Mouse (Mus musculus) left cerebral cortex, adult 8-10 months (tissue): ENCODE data around the gene Notch2. TPM values are rescaled to one million over a fixed set of nuclear protein-coding genes. Genes with fewer than 3 reads are reported as not detected.
A peak's percentile ranks its signal among the peaks of the same experiment; 100 is the strongest.

Source experiments
- DNase-seq, 2 experiments: peaks; one replicate each; pipeline ENCODE4 v3.0.0; 2022; ENCODE audit warnings: low spot score in 2 of 2
- total RNA-seq, 4 experiments: library from RNA; stranded (reverse); gene quantifications; 2 replicates each; pipeline ENCODE4 v1.2.4; 2022

Notch2 gene
- total RNA-seq, result 10 to 100 TPM; 16.3 to 17.9 (median 17.1) TPM

DNA sequence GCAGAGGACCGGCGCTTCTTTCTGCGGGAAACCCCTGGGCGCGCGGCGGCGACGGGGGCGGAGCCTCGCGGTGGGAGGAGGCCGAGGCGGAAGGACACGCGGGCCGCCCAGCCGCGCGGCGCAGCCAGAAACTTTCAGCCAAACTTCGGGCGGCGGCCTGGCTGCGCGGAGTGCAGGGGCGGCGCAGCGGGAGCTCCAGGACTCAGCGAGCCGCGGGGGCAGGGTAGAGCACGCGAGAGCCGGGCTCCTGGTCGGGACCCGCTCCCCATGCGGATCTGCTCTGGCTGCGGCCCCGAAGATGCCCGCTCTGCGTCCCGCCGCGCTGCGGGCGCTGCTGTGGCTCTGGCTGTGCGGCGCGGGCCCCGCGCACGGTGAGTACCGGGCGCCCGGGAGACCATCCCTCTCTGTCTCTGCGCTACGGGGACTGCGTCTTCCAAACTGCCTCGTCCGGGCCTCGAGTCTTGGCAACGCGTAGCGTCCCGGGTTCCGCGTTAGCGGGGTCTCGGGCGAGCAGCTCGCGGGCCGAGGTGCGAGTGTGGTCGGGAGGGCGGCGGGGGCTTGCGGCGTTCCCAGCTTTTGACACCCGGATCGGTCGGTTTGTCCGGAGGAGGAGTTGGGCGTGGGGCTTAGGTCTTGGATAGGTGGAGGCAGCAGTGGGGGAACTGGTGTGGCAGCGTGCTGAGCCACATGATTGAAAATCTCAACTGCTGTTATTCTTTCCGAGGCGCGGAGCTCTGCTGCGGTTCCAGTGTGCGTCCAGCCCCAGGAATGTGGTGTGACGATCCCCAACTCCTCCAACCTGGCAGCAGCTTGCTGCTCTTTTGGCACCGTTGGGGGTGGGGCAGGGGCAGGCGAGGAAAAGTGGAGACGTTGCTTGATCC lies at the start of gene Notch2:
Gene Notch2, plus strand, starts transcription at position 127 of the 881 bp plus-strand sequence.
- DNase-seq, result peak; percentile 80 to 82

DNA sequence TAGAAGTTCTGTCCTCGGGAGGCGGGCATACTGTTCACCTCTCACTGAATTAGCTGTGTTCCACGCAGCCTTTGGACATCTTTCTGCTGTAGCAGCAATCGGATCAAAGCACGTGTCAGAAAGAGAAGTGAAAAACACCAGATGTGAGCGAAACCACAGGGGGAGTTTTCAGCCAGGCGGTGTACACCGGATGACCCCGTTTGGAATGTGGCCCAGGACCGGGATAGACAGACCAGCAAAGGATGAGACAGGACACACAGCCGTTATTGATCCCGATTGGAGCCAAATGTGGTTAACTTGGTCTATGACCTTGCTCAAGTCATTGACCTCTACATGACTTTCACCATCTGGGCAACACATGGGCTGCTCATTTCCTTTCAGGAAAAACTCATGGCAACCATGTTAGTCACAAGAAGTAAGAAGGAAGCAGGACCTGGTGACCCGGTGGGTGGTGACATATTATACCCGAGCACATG lies 48.4 kb upstream of the Notch2 start:
- DNase-seq, result no peak

DNA sequence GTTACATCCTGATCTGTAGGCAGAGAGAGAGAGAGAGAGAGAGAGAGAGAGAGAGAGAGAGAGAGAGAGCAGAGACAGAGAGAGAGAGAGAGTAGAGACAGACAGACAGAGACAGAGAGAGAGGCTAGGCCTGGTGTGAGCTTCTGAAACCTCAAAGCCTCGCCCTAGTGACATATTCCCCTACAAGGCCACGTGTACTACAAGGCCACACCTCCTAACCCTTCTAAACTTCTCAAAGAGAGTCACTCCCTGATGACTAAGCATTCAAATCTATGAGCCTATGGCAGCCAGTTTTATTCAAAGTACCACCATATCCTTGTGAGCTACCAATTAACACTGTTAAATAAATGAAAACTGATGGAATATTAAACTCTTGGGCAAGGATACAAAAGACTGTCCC lies 45.7 kb upstream of the Notch2 start:
- no peak for DNase-seq

DNA sequence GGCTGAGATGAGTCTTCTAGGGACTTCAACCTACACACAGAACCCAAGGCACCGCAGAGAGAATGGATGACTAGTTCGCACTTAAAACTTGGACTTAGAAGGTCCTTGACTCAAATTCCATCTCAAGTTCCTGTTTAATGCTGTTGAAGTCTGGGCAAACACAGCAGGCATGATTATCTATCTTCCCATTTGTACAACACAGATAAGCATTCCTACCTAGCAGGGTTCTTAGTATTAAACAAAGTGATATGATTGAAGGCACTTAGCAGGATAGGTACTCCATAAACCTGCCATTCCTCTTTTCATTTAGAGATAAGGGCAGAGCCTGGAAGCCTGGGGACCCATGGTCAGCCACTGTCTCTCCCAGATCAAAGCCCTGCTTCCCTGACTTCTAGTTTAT lies 45.1 kb upstream of the Notch2 start:
- no peak for DNase-seq

DNA sequence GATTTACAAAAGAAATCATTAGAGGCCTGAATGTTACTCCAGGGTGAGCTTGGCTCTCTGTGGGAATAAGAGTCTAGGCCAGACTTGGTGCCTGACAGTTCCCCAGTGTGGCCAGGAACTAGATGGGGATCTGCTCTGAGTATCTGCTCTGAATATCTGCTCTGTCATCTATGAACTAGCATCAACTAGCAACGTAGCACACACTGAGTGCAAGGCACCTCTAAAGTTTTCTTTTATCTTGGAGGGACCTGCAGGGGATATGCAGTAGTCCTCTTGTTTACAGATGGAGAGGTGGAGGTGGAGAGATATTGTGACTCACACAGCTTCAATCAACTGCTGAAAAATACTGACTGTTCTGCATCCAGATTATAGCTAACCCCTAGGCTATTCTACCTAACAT lies 44.3 kb upstream of the Notch2 start:
- DNase-seq, result no peak

DNA sequence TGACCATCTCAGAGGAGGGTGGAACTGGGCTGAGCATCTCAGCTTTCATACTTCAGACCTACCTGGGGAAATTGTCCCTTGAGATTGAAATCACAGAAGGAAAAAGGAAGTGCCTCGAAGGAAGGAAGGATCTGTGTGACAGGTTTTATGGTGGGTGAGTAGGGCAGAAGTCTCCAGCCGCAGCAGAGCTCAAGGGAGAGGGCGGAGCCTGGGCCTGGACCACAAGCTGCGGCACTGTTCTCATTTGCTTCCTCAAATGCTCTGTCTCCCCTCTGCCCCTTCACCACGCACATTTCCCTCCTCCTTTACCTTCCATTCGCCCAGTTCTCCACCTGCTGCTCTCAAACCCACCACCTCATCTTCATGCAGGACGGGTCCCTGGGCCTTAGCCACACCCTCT lies 42.2 kb upstream of the Notch2 start:
- no peak for DNase-seq

DNA sequence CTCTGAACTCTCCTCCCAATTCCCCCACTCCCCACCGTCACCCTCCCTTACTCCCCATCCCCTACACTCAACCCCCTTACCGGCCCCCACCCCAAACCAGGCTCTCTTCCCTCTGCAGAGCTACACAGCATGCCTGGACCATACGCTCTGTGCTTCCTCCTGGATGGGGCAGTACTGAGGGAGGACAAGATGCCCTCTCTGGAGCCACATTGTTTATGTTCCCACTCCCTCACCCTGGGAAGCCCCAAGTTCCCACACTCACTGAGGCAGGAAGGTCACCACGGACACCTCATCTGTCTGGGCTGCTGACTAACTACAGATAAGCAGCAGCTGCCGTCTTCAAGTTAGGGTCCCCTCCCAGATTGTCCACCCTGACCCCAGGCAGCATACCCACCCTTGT lies 41.1 kb upstream of the Notch2 start:
- DNase-seq, result no peak

DNA sequence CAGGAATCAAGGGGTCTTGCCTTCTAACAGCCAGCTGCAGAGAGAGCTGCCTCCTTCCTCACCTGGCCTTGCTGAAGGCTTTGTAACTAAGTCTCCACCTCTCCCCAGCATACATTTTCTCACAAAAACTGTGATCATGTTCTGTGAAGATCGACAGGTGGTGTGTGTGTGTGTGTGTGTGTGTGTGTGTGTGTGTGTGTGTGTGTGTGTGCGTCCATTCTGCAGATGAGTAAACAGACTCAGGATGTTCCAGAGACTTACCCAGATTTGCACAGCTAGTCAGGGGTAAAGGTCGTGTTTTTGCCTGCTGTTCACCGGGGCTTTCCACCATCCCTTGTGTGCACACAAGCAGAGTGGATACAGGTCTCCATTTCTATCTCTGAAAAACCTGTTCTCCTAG lies 40.6 kb upstream of the Notch2 start:
- no peak for DNase-seq

DNA sequence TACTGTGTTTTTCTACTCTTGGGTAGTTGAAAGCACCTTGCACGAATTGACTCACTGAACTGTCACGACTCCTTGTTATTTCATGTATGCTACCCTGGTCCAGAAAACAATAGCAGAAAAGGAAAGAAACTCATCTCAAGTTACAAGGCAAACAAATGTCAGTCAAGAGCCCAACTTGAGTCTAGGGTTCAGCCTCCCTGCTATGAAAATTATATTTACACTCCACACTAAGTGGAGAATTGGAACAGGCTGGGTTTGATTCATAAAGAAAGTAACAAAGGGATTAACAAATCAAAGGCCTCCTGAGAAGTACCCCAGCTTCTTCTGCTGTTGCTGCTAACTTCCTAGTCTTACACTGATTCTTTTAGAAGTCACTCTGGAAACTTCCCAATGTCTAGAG lies 40.0 kb upstream of the Notch2 start:
- DNase-seq, result no peak

DNA sequence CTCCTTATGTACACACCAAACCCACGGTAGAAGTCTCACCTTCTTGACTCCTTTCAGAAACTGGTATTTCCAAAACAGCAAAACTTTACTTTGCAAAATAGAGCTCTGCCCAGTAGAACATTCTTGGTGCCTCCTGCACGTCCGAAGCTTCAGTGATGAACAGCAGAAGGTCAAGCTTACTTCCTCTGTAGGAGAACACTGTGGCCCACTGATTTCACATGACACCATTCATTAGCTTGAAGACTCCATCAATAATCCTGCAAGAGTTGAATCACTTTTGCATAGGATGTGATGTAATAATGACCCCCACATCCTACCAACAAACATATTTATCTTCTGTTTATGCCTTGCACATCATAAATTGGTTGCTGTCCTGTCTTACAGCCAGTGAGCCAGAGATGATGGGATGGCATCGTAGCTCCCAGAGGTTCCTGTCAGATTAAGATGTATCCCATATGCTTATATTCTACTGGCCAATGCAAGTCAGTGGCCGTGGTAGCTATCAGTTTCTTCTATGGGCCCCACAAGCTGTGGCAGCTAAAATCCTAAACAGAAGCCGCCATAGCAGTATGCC lies 39.0 kb upstream of the Notch2 start:
- no peak for DNase-seq

DNA sequence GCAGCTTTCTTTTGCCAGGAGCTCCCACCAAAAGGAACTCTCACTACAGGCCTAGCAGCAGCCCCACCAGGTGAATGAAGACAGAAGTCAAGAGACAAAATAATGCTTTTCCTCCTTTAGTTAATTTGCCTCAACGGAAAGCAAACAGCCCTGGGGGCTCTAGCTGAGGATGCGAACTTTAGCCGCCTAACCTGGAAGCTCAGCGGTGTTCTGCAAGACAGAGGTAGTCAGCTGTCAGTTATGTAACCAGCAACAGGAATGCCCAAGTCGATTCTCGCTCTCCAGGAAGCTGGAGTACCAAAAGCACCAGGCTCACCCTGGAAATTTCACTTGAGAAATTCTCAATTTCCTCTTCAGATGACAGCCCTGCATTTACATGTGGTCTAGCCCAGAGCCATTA lies 36.6 kb upstream of the Notch2 start:
- no peak for DNase-seq

DNA sequence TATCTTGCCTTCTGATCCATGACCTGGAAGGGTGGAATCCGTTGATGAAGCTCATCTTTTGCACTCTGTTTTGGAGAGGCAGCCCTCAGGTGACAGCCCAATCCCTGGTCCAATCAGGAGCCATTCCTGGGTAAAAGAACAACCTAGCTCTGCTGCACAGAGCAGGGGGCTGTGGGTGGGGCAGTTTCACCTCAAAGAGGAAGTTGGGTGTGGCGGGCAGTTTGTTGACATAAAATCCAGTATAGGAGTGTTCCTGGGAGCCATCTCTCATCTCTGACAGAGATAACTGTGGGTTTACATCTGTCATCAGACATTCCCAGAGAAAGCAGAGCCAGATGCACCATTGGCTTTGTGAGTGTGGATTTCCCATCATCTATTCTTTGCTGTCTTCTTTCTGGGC lies 34.6 kb upstream of the Notch2 start:
- DNase-seq, result no peak

DNA sequence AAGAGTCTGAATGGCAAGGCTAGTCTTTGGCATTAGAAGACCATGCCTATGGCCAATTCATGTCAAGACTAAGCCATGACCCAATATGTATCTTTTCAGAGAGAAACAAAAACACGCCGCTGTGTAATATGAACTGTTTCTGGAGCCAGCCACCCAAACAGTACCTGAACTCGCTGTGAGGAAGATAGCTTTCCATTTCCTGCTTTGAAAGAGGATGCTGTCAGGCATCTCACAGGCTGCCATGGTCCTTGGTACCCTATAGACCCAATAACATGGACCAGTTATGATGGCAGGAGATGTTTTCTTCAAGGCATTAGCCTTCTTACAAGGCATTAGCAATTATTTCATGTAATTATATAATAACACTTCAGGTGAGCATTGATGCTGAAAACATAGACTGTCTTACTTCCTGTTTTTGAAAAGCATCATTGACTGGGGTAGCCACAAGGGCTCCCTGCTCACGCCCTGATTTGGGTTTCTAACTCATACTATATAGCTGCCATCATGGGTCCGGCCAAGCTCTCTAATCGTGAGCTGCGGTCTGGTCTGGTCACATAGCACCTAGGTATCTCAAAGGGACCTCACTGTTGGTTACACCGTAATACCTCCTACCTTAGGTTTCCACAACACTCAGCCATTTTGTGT lies 32.5 kb upstream of the Notch2 start:
- no peak for DNase-seq

DNA sequence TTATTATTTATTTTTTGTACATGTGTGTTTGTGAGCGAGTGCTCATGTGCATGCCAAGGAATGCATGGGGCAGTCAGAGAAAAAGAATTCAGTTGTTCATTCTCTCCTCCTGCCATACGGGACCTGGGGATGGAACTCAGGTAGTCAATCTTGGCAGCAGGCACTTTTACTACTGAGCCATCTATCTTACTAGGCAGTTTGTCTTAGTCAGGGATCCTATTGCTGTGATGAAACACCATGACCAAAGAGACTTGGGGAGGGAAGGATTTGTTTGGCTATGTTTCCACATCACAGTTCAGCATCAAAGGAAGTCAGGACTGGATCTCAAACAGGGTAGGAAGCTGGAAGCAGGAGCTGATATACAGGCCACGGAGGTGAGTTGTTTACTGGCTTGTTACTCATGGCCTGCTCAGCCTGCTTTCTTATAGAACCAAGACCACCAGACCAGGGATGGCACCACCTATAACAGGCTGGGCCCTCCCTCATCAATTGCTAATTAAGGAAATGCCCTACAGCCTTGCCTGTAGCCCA lies 31.9 kb upstream of the Notch2 start:
- no peak for DNase-seq

DNA sequence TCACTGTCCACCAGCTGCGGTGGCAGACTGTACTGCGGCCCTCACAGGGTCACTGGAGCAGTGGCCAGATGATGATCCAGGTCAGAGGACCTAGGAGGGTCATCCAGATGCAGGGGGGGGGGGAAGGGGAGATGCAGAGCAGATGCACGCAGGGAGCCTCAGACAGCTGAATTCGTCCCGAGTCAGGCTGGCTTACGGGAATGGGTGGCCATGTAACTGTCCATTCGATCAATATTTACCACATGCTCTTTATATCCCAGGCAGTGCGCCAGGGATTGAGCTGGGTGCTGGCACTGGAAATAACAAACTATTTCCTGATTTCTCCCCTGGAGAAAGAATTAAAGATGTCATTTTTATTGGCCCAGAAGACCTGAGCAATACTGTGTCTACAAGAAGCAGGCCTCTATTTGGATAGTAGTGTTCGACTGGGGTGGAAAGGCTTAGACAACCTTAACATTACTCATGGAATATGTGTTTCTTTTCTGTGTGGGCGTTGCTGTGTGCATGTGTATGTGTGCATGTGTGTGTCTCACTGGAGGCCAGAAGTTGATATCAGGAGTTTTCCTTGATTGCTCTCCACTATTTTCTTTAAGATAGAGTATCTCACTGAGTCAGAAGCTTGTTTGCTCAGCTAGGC lies 28.3 kb upstream of the Notch2 start:
- DNase-seq, result no peak

DNA sequence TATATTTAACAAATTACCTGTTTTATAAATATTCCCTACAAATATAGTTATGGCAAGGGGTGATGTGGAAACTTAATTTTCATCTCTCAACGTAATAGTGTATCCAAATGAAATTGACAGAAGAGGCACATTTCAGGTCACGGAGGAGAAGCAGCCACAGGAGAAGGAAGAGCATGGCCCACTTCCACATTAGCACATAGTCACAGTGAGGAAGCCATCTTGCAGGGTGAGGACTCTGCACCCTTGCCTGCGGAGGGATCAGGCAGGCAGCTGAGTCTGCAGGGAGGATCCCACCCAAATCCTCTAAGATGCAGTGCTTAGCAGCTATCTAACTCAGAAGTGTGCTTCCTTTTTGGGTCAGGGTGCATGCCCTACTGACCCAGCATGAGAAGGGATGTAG lies 27.6 kb upstream of the Notch2 start:
- DNase-seq, result no peak

DNA sequence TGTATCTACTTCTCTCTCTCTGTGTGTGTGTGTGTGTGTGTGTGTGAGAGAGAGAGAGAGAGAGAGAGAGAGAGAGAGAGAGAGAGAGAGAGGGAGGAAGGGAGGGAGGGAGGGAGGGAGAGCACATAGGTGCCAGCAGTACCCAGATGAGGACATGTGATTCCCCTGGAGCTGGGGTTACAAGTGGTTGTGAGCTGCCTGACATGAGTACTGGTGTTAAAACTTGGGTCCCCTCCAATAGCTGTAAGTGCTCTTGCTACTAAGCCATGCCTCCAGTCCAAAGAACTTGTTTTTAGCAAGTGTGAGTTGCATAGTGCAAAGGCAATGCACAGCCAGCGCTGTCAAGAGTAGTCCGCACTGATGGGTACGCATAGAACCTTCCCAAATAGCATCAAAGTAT lies 26.2 kb upstream of the Notch2 start:
- DNase-seq, result no peak

DNA sequence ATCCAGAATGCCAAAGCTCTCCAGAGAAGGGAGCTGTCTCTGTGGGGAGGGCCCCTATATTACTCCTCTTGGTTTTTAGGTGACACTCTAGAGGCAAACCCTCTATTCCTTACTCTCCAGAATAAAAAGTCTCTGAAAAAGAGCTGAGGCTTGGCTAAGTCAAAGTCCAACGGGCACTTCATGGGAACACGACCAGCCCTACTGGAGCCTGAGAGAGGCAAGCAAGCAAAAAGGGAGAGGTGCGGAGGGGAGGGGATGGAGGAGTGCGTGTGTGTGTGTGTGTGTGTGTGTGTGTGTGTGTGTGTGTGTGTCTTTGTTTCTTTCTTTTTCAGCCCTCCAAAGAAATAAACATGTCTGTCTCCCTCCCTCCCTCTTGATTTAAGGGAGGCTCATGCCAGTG lies 24.6 kb upstream of the Notch2 start:
- DNase-seq, result no peak

DNA sequence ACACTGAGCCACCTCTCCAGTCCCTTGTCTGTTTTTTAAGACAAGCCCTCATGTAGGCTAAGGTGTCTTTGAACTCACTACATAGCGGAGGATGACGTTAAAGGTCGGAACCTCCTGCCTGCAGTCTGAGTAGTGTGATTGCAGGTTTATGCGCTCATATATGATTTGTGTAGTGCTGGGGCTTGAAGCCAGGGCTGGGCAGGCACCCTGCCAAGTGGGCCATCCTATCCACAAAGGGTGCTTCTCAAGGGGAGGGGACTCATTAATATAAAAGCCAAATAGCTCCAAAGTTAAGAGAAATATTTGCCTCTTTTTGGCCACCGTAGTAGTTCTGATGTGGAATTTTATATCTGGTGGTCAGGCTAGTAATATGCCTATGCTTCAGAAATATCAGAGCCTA lies 22.8 kb upstream of the Notch2 start:
- no peak for DNase-seq

DNA sequence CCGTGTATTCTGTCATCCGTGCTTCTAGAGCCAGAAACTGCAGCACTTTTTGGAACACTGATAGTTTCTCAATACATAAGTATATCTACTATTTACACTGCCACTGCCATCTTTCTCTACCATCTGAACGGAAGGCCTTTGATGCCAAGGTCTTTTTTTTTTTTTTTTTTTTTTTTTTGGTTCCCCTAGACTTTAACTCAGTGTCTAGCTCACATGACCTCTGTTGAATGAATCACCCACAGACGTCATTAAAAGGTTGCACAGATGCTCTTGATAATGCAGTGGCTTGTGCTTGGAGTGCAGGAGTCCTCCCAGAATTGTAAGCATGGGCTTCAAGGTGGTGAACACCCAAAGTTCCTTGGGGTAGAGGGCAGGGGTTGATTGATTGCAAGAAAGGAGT lies 21.0 kb upstream of the Notch2 start:
- DNase-seq, result no peak

DNA sequence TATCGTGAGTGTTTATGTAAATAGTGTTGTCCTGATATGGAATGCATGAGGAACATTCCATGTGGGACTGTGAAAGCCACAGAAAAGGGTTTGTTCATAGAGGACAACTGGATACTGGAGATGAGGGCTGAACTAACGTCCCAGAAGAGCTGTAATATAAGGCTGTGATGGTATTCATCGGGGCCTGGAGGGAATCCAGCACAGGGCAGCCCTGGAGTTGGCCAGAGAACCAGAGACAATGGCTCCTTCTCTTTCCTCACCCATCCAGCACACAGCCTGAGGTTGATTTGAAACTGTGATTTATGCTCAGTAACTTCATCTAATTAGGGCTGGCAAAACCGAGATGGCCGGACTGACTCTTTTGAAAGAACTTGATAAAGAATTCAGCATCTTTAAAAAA lies 20.1 kb upstream of the Notch2 start:
- DNase-seq, result no peak
